Mouse (Mus musculus): ENCODE data around the gene Gm20696. TPM values are rescaled to one million over a fixed set of nuclear protein-coding genes. Genes with fewer than 3 reads are reported as not detected.

Gm20696 gene
- total and polyA plus RNA-seq, 3 experiments, result 0.59 TPM; not detected in 2

- no peak for DNase-seq (ENCODE audit: extremely low read depth)
- in situ Hi-C loops (cut with MboI; ENCODE audit: low pct_ligation_motif_present, low pct_unique_long_range_greater_than_20kb, low sequenced_read_pairs), result no loop called here
- Histone ChIP-seq H3K79me2 (replicated peaks; ENCODE audit: control insufficient read depth, extremely low read depth, insufficient read depth, poor library complexity, severe bottlenecking) (no peaks in the 10 kb centered on the region), H3K36me3 (replicated peaks in 1 of 2; ENCODE audit: control insufficient read depth in 1 of 2, insufficient read depth in 1 of 2, low read length in 1 of 2) (no peaks in the 10 kb centered on the region), H3K27ac (ENCODE audit: insufficient read depth, low read depth) (no peak overlapping the region), H3K4me1 (ENCODE audit: control insufficient read depth in 1 of 2, insufficient read depth in 2 of 2) (peaks cover 10 to 39% of the 10 kb centered on the region in 2 experiments), H3K9me3 (replicated peaks; ENCODE audit: low read length) (no peaks in the 10 kb centered on the region), H3K4me2 (ENCODE audit: insufficient read depth, low read depth, poor library complexity, severe bottlenecking) (no peak overlapping the region), H3K4me3 (replicated peaks in 1 of 3; ENCODE audit: low read depth in 2 of 3, low read length in 2 of 3, poor library complexity in 1 of 3) (no peak overlapping the region), H3K27me3 (replicated peaks) (no peaks in the 10 kb centered on the region), H3K9ac (ENCODE audit: insufficient read depth, low read depth) (no peak overlapping the region)
- dilution Hi-C loops (cut with MboI; ENCODE audit: extremely low pct_ligation_motif_present, extremely low pct_unique_long_range_greater_than_20kb, low sequenced_read_pairs), result no loop called here
- TF ChIP-seq NRF1 (IDR thresholded peaks at IDR 0.05; ENCODE audit: low read depth, low read length) (no peak), MAZ (IDR thresholded peaks at IDR 0.05; ENCODE audit: low read depth, low read length) (no peak), BHLHE40 (IDR thresholded peaks at IDR 0.05; ENCODE audit: low read depth, low read length) (no peak), TBP (conservative IDR thresholded peaks at IDR 0.05; ENCODE audit: low read depth, low read length) (no peak), MYC (IDR thresholded peaks at IDR 0.05; ENCODE audit: low read depth, low read length) (no peak), MEF2A (IDR thresholded peaks at IDR 0.05; ENCODE audit: borderline replicate concordance, low read depth, low read length) (no peak), USF1 (IDR thresholded peaks at IDR 0.05; ENCODE audit: low read depth, low read length) (no peak), TCF12 (IDR thresholded peaks at IDR 0.05; ENCODE audit: low read depth, low read length) (no peak), RCOR1 (conservative IDR thresholded peaks at IDR 0.05; ENCODE audit: low read depth, low read length) (no peak), JUN (IDR thresholded peaks at IDR 0.05; ENCODE audit: insufficient read depth, low read depth, low read length) (no peak), NELFE (IDR thresholded peaks at IDR 0.05; ENCODE audit: low read depth, low read length) (no peak), JUND (conservative IDR thresholded peaks at IDR 0.05; ENCODE audit: low read depth, low read length) (no peak)
These were observed 265.4 kb downstream of the Gm20696 start for GRCm38 (mm10) chr6:99401211-99401610.

- Histone ChIP-seq H3K27ac (ENCODE audit: insufficient read depth, low read depth) (no peak overlapping the region), H3K9ac (ENCODE audit: insufficient read depth, low read depth) (no peak overlapping the region), H3K9me3 (replicated peaks; ENCODE audit: low read length) (no peaks in the 10 kb centered on the region), H3K27me3 (replicated peaks) (no peaks in the 10 kb centered on the region), H3K79me2 (replicated peaks; ENCODE audit: control insufficient read depth, extremely low read depth, insufficient read depth, poor library complexity, severe bottlenecking) (no peaks in the 10 kb centered on the region), H3K36me3 (replicated peaks in 1 of 2; ENCODE audit: control insufficient read depth in 1 of 2, insufficient read depth in 1 of 2, low read length in 1 of 2) (no peaks in the 10 kb centered on the region), H3K4me2 (ENCODE audit: insufficient read depth, low read depth, poor library complexity, severe bottlenecking) (no peak overlapping the region), H3K4me3 (replicated peaks in 1 of 3; ENCODE audit: low read depth in 2 of 3, low read length in 2 of 3, poor library complexity in 1 of 3) (no peak overlapping the region), H3K4me1 (ENCODE audit: control insufficient read depth in 1 of 2, insufficient read depth in 2 of 2) (peaks cover 10 to 36% of the 10 kb centered on the region in 2 experiments)
- in situ Hi-C loops (cut with MboI; ENCODE audit: low pct_ligation_motif_present, low pct_unique_long_range_greater_than_20kb, low sequenced_read_pairs), result no loop called here
- TF ChIP-seq CHD2 (IDR thresholded peaks at IDR 0.05; ENCODE audit: low read length) (no peak), USF2 (conservative IDR thresholded peaks at IDR 0.05; ENCODE audit: low read depth, low read length) (no peak), ZC3H11A (IDR thresholded peaks at IDR 0.05; ENCODE audit: low read depth, low read length) (no peak), SMC3 (IDR thresholded peaks at IDR 0.05; ENCODE audit: low read depth, low read length) (no peak), SIN3A (IDR thresholded peaks at IDR 0.05; ENCODE audit: low read length) (no peak), JUND (conservative IDR thresholded peaks at IDR 0.05; ENCODE audit: low read depth, low read length) (no peak), POLR2AphosphoS2 (IDR thresholded peaks at IDR 0.05; ENCODE audit: low read depth, low read length) (no peak), CHD1 (IDR thresholded peaks at IDR 0.05; ENCODE audit: low read depth, low read length) (no peak), TCF12 (IDR thresholded peaks at IDR 0.05; ENCODE audit: low read depth, low read length) (no peak), NELFE (IDR thresholded peaks at IDR 0.05; ENCODE audit: low read depth, low read length) (no peak), IRF4 (IDR thresholded peaks at IDR 0.05; ENCODE audit: low read depth, low read length) (no peak), ETS1 (conservative IDR thresholded peaks at IDR 0.05; ENCODE audit: low read depth, low read length) (no peak), CTCF (conservative IDR thresholded peaks at IDR 0.05 in 1 of 2, IDR thresholded peaks at IDR 0.05 in 1 of 2; ENCODE audit: low read depth in 2 of 2, low read length in 2 of 2) (no peak), ELF1 (IDR thresholded peaks at IDR 0.05; ENCODE audit: low read depth, low read length) (no peak), NRF1 (IDR thresholded peaks at IDR 0.05; ENCODE audit: low read depth, low read length) (no peak), BHLHE40 (IDR thresholded peaks at IDR 0.05; ENCODE audit: low read depth, low read length) (no peak), MAFK (IDR thresholded peaks at IDR 0.05; ENCODE audit: insufficient replicate concordance, low read length) (no peak), KAT2A (IDR thresholded peaks at IDR 0.05; ENCODE audit: insufficient replicate concordance, low read length) (no peak)
- dilution Hi-C loops (cut with MboI; ENCODE audit: extremely low pct_ligation_motif_present, extremely low pct_unique_long_range_greater_than_20kb, low sequenced_read_pairs), result no loop called here
- DNase-seq (ENCODE audit: extremely low read depth), result no peak
These were observed 270.9 kb downstream of the Gm20696 start for GRCm38 (mm10) chr6:99395745-99396144.
